Mouse (Mus musculus): ENCODE measurements around the gene Exo5.

The Exo5 gene

DNA sequence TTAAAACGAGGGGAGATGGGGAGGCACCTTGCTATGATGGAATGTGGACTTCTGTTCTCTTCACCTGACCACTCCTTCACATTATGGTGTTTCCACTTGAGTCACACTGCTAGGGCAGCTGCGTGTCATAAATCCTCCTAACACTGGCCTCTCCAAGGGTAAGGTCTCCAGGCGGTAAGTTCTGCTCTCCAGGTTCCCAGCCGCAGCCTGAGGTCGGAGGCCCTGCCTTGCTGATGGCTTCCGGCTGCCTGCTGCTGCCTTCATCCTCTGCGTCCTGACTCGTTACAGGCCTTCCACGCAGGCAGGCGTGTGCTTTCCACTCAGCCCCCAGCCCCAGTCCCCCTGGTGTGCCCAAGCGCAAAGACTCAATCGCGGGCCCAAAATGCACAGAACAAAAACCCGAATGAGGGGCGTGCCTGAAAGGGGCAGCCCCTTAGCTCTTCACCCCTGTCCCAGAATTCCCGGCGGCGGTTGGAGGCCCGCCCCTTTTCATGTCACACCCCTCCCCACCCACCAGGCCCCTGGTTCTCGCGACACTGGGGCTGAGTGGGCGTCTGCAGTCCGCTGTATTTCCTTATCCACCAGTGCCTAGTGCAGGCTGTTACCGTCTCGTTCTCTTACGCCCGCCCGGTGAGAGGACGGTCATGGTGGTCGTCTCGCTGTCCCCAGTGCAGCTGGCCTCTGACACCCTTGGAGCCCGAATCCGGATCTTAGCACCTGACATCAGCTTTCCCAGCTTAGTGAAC, at the start of gene Exo5:
TSS of gene Exo5 (minus strand) at position 464 of the 746 bp plus-strand sequence.
- DNase-seq, result peak; percentile 95

DNA sequence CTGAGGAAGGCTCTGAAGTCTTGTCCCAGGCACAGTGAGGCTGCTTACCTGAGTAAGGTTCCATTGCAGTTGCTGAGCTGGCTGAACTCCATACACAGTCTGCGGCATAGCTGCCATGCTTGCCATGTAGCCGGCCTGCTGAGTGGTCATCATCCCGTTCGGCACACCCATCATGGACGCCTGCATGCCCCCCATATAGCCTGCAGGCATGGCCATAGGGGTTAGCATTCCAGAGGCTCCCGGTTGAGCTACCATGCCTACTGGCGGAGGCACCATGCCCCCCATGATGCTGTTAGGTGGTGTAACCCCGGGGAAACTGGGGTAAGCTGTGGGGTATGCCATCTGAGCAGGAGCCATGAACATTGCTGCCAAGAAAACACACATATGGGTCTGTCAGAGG, 47.0 kb upstream of the Exo5 start:
- DNase-seq, result no peak

DNA sequence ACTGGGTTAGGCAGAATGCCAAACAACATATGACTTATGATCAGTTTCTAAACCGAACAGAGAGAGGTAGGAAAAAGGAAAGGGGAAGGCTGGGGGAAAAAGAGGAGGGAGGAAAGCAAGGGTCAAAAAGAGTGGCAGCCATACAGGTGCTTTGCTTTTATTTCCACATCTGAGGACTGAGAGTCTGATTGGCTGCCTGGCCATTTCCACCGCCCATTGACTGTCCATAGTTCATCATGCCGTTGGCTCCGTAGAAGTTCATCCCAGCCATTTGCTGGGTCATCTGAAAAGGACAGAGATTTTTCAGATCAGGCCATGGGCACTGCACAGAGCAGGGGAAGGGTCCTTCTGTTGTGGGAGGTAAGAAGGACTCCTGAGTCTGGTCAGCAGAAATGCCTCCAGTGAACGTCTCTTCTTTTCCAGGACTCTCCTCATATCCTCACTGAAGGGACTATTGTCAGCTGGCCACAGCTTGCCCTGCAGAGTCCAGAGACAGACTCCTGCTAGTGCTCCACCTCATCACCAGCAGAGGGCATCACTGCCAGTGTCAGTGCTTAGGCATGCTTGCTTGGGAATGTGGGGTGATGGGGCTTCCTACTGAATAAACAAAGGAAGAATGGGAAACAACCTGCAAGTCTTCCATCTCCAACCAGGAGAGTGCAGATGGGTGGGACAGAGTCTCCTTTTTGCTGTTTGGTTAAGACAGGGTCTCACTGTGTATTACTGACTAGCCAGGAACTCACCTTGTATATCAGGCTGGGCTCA, 44.7 kb upstream of the Exo5 start:
- peak; percentile 67 for DNase-seq

DNA sequence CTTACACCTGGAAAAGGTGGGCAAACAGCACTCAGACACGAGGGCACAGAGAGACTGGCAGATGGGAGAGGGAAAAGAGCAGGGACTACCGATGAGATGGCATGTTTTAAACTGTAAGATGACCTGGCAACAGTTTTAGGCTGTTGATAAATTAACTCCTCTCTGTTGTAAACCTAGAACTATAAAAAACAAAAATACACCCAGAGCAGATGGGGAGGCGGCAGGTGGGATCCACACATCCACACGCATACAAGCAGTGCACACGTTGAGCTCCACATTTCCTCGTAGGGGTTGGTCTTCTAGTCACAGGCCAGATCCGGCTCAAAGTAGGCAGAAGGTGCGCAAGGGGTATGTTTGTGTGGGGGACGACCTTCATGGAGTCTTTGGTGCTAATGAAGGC, 43.7 kb upstream of the Exo5 start:
- no peak for DNase-seq

DNA sequence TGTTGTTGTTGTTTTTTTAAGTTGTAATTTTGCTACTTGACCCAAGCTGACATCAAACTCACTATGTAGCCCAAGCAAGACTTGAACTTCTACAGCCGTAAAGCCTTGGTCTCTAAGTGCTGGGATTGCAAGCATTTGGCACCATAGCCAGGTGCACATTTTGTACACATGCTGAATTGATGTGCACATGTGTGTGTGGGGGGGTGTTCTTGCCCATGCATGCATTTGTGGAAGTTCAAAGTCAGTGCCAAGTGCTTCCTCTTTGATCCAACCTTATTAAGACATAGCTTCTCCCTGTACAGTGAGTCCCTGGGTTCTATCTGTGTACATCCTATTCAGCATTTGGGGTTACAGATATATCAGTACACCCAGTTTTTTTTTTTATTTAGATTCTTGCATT, 30.8 kb upstream of the Exo5 start:
- no peak for DNase-seq

DNA sequence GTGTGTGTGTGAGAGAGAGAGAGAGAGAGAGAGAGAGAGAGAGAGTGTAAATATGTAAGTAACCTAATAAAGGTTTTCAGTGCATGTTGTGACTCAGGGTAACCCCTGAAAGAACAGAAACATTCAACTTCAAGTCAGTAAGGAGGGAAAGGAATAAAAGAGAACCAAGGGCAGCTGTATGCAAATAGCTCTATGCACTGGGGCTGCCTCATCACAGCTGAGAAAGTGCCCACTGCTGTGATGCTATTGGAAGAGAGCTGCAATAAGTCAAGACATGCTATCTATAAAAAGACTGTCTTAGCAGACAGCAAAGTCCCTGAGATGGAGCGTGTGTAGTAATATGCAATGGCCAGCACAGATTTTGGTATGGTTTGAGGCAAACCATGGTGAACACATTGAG, 28.9 kb upstream of the Exo5 start:
- no peak for DNase-seq

DNA sequence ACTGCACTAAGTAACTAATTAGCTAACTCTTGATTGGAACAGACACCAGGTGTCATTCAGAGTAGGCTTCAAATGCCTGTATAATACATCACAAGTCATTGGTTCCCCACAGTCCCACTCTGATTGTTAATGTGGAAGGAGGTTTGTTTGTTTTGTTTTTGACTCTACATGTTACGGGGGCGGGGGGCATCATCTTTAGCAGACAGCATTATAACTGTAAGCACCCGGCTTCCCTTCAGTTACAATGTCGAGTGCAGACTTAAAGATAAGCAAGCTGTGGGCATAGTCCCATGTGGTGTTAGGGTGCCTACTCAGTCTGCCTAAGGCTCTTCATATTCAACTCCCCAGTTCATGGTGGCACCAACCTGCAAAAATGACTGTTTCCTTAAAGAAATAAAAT, 28.2 kb upstream of the Exo5 start:
- no peak for DNase-seq

DNA sequence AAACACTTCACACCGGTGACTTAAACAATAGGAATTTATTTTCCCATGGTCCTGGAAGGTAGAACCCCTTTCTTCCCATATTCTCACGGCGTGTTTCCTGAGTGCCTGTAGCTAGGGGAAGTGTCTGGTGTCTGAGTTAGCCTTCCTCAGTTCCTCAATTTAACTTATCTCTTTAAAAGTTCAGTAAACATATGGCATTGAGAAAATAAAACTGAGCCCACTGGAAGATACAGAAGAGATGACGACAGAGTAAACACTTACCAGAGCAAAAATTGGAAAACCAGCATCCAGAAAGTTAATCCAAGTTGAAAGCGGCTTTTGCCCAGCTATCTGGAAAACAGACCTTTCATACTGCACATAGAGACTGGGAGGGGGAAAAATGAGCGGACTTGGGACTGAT, 27.3 kb upstream of the Exo5 start:
- DNase-seq, result no peak

DNA sequence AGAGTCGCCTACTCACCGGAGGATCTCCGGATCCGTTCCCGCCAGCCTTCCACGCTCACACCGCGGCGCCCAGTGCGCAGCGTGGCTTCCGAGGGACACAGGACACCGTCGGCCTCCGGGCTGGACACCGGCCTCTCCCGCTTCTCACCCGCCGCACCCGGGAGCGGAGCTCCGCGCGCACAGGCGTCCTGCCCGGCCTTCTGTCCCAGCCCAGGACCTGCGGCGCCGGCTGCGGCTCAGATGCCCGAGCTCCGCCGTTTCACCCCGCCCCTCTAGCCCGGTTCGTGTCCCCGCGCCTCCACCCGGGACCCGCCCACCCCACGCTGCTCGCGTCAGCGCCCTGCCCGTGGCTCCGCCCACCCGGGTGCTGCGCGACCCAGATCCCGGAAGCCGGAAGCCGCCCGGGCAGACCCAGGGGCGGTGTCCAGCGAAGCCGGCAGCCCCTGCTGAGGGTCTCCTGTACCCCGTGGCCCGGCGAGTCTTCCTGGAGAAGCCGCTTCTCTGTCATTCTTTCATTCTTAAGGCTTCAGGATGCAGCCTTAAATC, 26.7 kb upstream of the Exo5 start, which contains the start of gene Zfp69:
TSS of gene Zfp69 (minus strand) at position 272 of the 546 bp plus-strand sequence.
- peak; percentile 96 for DNase-seq

DNA sequence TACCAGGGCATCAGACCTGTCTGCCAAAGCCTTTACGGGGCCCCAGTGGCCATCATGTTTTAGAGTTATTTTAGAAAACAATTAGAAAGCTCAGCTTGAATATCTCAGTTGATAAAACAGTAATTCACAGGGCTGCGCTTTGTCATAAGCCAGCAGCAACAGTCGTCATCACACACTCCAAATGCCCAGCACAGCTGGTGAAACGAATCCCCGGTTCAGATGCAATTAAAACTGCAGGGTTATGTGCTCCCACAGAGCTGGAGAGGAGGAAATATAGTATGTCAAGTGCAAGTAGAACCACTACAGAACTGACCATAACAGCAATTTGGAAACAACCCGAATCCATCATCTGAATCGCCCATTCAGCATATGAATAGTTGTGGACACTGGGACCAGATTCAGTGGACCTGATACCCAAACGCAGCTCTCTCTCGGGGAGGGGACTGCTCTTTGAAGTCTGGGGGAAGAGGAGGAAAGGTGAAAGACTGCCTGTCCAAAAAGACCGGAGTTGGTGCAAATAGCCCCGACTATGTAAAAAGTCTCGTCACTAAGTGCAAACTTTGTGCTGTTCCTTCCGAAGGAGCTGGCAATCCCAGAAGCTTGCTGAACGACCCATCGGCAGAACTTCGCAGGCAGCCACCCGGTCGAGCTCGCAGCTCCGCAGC, 26.1 kb upstream of the Exo5 start:
- peak; percentile 16 for DNase-seq

DNA sequence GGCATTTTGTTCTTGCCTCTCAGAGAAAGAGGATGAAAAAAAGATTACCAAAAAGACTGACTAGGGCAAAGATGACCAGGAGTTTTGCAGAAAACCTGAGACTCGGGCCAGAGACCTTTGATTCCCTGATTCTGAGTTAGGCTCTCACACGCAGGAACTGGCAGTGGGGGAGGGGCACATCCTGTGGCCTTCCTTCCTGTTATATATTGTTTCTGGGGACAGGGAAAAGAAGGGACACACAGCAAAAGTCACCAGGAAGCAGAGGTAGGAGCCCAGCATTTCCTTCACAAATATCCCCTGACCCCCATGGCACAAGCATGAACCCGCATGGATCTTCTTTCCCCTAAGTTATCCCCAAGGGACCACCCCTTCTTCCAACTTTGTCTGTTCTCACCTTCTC, 24.1 kb upstream of the Exo5 start:
- DNase-seq, result peak; percentile 50

DNA sequence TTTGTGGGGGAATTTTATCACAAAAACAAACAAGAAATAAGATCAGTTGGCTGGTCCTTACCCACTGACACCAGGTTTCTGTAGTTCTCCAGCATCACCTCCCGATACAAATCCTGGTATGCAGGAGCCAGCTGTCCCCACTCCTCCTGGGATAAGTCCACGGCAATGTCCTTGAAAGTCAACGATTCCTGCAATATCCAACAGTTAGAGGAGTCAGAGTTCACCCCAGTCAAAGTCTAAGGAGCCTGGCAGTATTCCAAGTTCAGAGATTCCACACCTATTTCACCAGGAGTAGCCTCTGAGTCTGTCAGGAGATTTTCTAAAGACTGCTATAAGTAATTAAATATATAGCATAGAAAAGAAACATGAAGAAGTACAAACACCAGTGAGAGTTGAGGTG, 10.2 kb upstream of the Exo5 start:
- DNase-seq, result no peak

DNA sequence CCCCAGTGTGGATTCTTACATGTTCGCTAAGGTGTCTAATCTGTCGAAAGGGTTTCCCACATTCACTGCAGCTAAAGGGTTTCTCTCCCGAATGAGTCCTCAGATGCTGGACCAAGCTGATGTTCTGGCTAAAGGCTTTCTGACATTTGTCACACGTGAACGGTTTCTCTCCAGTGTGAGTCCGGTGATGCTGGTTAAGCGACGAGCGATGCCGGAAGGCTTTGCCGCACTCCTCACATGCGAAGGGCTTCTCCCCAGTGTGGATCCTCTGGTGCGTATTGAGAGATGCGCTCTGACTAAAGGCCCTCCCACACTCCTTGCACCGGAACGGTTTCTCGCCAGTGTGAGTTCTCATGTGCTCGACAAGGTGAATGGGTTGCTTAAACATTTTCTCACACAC, 5.9 kb upstream of the Exo5 start:
- DNase-seq, result no peak

DNA sequence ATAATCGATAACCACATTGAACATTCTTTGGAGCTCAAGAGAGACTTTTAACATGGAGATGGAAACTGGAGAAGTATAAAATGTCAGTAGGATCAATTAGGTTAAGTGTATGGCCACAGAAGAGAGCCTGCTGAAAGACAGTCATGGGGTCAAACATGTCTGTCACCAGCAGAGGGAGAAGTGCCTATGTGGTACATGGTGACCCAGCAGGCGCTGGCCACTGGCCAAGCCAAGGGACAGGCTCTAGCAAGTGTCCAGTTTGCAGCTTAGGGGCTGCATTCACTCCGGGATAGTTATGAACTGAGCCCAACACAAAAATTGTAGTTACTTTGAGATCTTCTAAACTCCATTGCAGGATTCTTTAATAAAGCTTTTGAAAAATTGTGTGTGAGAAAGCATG, 3.9 kb upstream of the Exo5 start:
- no peak for DNase-seq

DNA sequence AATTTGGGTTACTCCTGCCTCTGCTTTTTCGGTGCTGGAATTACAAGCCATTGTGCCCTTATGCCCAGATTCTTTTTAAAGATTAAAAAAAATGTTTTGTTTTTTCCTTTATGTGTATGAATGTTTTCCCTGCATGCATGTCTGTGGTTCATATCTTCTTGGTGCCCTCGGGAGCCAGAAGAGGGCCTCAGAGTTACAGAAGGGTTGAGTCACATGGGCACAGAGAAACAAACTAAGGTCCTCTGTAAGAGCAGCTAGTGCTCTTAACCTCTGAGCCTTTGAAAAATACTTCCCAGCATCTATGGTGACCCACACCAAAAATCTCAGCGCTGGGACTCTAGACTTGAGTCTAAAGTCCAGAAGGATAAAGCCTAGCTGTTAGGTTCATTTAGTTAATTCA, 569 bp upstream of the Exo5 start:
- peak; percentile 63 for DNase-seq

DNA sequence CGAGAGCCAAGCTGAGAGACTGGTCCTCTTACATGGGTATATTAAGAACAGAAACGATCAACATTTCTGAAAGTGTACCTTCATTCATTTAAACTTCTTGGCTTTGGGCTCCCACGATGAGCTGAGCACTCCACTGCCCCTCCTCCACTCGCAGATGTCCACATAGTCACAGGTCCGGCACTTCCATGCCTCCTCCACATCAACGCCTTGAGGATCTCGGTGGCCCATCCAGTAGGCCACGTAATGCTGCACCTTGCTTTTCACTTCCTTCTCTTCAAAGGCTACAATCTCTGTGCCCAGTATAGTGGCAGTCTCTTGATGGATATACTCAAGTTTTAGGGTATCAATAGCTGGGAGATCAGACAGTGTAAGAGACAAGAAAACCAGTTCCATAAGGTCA, 3.4 kb downstream of the Exo5 start:
- DNase-seq, result no peak

DNA sequence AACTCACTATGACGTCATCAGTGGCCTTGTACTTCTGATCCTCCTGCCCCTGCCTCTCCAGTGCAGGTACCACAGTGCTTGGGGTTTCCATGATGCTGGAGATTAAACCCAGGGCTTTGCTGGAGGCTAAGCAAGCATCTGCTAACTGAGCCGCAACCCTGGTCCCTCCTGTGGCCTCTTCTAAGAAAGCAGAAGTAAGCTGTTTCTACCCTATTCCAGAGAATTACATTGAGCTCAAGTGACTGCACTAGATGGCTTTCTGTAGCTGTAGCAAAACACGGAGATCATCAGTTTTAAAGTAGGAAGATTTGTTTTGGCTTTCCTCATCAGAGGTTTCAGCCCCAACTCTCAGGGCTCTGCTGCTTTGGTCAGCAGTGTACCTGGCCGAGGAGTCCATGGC, 10.3 kb downstream of the Exo5 start:
- no peak for DNase-seq

DNA sequence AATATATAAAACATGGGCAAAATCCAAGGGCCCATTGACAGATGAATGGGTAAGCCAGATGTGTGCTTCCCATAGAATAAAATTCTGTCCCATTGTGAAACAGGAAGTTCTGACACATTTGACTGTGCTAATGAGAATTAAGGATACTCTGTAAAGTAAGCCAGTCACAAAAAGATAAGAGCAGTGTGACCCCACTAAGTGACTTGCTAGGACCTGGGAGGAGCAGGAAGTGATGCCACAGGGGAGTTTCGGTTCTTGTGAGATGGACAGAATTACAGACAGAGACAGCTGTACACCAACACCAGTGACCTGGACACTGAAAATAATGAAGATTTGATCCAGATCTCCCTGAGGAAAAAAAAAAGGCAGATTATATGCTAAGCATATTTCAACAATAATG, 11.0 kb downstream of the Exo5 start:
- DNase-seq, result no peak

DNA sequence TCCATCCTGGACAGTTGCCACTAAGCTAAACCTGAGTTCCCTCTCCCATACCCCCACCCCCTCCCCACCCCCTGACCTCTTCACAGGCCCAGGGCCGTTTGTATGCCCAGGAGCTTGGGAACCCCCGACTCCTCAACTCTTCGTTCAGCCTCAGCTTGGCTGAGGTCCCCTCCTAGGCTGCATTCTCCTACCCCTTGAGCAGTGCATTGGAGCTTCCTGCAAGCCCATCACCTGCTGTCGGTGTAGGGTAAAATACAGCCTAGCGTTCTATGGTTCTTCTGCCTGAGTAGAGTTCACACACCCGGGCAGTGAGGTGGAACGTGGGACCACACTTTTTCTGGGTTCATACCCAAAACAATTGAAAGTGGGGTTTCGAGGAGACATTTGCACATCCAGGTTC, 11.4 kb downstream of the Exo5 start:
- DNase-seq, result no peak

DNA sequence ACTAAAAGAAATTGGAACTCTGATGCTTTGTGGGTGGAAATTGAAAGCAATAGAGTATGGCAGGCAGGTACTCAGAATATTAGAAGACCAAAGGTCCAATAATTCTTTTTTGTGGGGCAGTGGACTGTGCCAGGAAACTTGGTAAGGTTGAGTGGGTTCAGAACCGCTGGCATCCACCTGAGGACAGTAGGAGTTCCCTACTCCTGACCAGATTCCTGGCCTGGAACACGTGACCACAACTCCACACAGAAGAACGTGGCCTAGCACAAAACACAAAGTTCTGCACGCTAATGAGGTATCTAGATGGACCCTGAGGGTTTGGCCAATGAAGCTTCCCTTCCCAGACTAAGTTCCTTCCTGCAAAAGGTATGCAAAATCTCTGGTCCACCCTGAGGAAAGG, 12.0 kb downstream of the Exo5 start:
- no peak for DNase-seq

DNA sequence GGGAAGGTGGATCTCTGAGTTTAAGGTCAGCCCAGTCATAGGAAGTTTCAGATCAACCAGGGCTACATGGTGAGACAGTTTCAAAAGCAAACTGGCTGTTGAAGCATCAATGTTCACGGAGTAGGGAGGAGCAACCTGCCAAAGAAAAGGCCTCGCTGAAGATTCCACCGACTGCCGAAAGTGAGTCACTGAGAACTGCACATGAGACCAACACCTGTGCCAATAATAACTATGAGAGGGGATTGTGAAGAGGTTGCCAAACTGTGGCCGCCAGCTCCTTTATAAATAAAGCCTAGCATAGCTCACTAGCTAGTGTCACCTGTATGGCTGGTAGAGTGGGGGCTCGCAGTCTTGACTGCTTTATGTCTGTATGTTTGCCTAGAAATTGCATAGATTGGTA, 13.7 kb downstream of the Exo5 start:
- DNase-seq, result no peak

DNA sequence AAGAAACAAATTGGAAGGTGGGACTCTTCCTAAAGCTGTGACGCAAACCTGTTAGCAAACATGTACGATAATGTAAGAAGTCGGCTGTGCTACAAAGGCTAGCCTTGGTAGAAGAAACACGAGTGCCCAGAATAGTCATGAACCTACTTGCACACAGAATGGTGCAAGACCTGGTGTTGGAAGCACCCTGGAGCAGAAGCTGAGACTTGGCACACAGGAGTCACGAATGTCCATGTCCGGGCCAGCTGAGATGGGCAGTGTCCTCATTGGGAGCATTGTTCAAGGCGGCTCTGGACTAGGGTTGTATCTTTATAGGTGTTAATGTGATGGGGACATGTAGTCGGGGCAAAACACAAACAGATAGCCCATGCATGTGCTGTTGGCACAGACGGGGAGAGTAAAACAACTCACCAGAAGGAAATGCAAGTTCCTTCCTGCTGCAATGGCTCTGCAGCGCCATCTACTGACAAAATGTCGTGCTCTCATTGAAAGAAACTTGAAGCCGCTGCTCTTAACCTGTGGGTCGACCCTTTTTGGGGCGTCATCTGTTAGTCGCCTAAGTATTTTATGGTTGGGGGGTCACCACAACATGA, 15.2 kb downstream of the Exo5 start:
- DNase-seq, result peak; percentile 83

DNA sequence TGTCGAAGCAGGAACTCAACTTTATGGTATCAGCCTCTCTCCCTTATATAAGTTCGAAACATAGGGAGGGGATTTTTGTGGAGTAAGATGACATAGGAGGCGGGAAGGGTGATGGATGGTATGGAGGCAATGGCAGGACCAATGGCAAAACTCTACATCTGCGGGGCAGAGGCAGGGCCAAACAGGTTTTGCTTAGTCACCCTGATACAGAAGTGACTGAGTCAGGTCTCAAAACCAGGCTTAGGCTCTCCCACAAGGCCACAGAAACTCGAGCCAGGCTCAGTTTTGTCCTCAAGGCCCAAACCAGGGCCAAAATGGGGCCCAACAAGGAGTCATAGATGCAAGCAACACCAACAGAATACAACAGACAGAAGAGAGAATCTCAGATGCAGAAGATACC, 19.2 kb downstream of the Exo5 start:
- no peak for DNase-seq
